Mouse (Mus musculus): ENCODE results near the gene Mgmt.

DNA sequence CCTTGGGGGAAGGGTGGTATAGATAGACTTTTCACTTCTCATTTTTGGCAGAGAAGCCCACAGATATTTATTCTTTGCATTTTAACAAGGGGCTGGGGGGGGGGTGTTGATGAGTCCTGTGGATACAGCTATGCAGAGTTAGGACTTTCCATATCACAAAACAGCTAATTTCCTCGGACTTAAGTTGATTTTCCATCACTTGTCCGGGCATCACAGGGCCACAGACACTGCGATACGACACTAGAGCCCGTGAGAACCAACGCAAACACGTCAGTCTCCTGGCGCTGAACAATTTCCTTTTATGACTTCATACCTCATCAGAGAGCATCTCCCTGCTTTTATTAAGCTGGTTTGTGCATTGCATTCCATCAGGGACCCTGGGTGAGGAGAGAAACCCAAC, 45.7 kb upstream of the Mgmt start:
- TF ChIP-seq POLR2A (IDR thresholded peaks at IDR 0.05; ENCODE audit: low read depth, low read length) (no peak), CTCF (IDR thresholded peaks at IDR 0.05; ENCODE audit: extremely low read depth, insufficient read depth, insufficient read length, insufficient replicate concordance) (no peak)
